Mouse (Mus musculus): ENCODE results near the gene Creg2. TPM values are rescaled to one million over a fixed set of nuclear protein-coding genes. Genes with fewer than 3 reads are reported as not detected.
"Not testable (repeated sequence)": the region's sequence is repeated elsewhere in the genome, so short reads cannot be mapped to it uniquely, and the experiment has no call there.

Creg2 gene
- polyA plus RNA-seq, 1 experiment from 2014 or later: 0.82 TPM

GRCm38 (mm10) chr1:39618524-39618923, 32.8 kb downstream of the Creg2 start:
- Histone ChIP-seq H3K36me3 (ENCODE audit: control insufficient read depth, insufficient read depth, low read length) (no peaks in the 10 kb centered on the region), H3K4me3 (ENCODE audit: low read depth, low read length) (no peak overlapping the region), H3K27me3 (ENCODE audit: control insufficient read depth, insufficient read depth, low read length) (no peaks in the 10 kb centered on the region), H3K27ac (ENCODE audit: low read depth, low read length) (no peak overlapping the region), H3K4me1 (ENCODE audit: control insufficient read depth, insufficient read depth, low read length) (no peaks in the 10 kb centered on the region), H3K9me3 (ENCODE audit: control insufficient read depth, low read length) (no peaks in the 10 kb centered on the region), H3K4me2 (no peak overlapping the region), H3K9ac (ENCODE audit: low read length) (no peak overlapping the region)
- ATAC-seq (ENCODE audit: low FRiP score) (no peak), DNase-seq (ENCODE audit: low spot score, missing footprints) (no peak)
- WGBS: 48% methylated on average over 8 of the region's 8 CpGs

GRCm38 (mm10) chr1:39615526-39615925, 35.7 kb downstream of the Creg2 start:
- DNase-seq (ENCODE audit: low spot score, missing footprints) (no peak), ATAC-seq (ENCODE audit: low FRiP score) (no peak)
- Histone ChIP-seq H3K4me3 (ENCODE audit: low read depth, low read length) (no peak overlapping the region), H3K9ac (ENCODE audit: low read length) (no peak overlapping the region), H3K4me1 (ENCODE audit: control insufficient read depth, insufficient read depth, low read length) (no peaks in the 10 kb centered on the region), H3K27me3 (ENCODE audit: control insufficient read depth, insufficient read depth, low read length) (no peaks in the 10 kb centered on the region), H3K9me3 (ENCODE audit: control insufficient read depth, low read length) (no peaks in the 10 kb centered on the region), H3K27ac (ENCODE audit: low read depth, low read length) (no peak overlapping the region), H3K4me2 (no peak overlapping the region), H3K36me3 (ENCODE audit: control insufficient read depth, insufficient read depth, low read length) (no peaks in the 10 kb centered on the region)
- WGBS: 81% methylated on average over 6 of the region's 6 CpGs

GRCm38 (mm10) chr1:39614462-39615279, 36.6 kb downstream of the Creg2 start:
- H3K4me3 ChIP-seq (ENCODE audit: low read depth, low read length): no peak overlapping the region
- no peaks in the 10 kb centered on the region for H3K4me1 ChIP-seq (ENCODE audit: control insufficient read depth, insufficient read depth, low read length)
- H3K9me3 ChIP-seq (ENCODE audit: control insufficient read depth, low read length): no peaks in the 10 kb centered on the region
- 30% methylated on average over 11 of the region's 11 CpGs for WGBS
- no peak for ATAC-seq (ENCODE audit: low FRiP score)
- peak; percentile 94 for DNase-seq (ENCODE audit: low spot score, missing footprints)
- H3K27ac ChIP-seq (ENCODE audit: low read depth, low read length): no peak overlapping the region
- no peak overlapping the region for H3K9ac ChIP-seq (ENCODE audit: low read length)
- no peaks in the 10 kb centered on the region for H3K36me3 ChIP-seq (ENCODE audit: control insufficient read depth, insufficient read depth, low read length)
- no peaks in the 10 kb centered on the region for H3K27me3 ChIP-seq (ENCODE audit: control insufficient read depth, insufficient read depth, low read length)
- no peak overlapping the region for H3K4me2 ChIP-seq

- DNase-seq (ENCODE audit: low spot score, missing footprints) (no peak), ATAC-seq (ENCODE audit: low FRiP score) (no peak)
- Histone ChIP-seq H3K4me1 (ENCODE audit: control insufficient read depth, insufficient read depth, low read length) (no peaks in the 10 kb centered on the region), H3K4me2 (no peak overlapping the region), H3K9ac (ENCODE audit: low read length) (no peak overlapping the region), H3K27me3 (ENCODE audit: control insufficient read depth, insufficient read depth, low read length) (no peaks in the 10 kb centered on the region), H3K9me3 (ENCODE audit: control insufficient read depth, low read length) (no peaks in the 10 kb centered on the region), H3K36me3 (ENCODE audit: control insufficient read depth, insufficient read depth, low read length) (no peaks in the 10 kb centered on the region), H3K4me3 (ENCODE audit: low read depth, low read length) (no peak overlapping the region), H3K27ac (ENCODE audit: low read depth, low read length) (no peak overlapping the region)
- 83% methylated on average over 3 of the region's 3 CpGs for WGBS
Observed at GRCm38 (mm10) chr1:39613061-39613460, 38.2 kb downstream of the Creg2 start.

- DNase-seq (ENCODE audit: low spot score, missing footprints) (no peak), ATAC-seq (ENCODE audit: low FRiP score) (no peak)
- Histone ChIP-seq H3K27me3 (ENCODE audit: control insufficient read depth, insufficient read depth, low read length) (no peaks in the 10 kb centered on the region), H3K27ac (ENCODE audit: low read depth, low read length) (no peak overlapping the region), H3K36me3 (ENCODE audit: control insufficient read depth, insufficient read depth, low read length) (no peaks in the 10 kb centered on the region), H3K9ac (ENCODE audit: low read length) (no peak overlapping the region), H3K4me3 (ENCODE audit: low read depth, low read length) (no peak overlapping the region), H3K4me2 (no peak overlapping the region), H3K4me1 (ENCODE audit: control insufficient read depth, insufficient read depth, low read length) (no peaks in the 10 kb centered on the region), H3K9me3 (ENCODE audit: control insufficient read depth, low read length) (no peaks in the 10 kb centered on the region)
- 77% methylated on average over 5 of the region's 5 CpGs for WGBS
Observed at GRCm38 (mm10) chr1:39612491-39612890, 38.8 kb downstream of the Creg2 start.

- no peak for ATAC-seq (ENCODE audit: low FRiP score)
- Histone ChIP-seq H3K9me3 (ENCODE audit: control insufficient read depth, low read length) (no peaks in the 10 kb centered on the region), H3K9ac (ENCODE audit: low read length) (no peak overlapping the region), H3K4me3 (ENCODE audit: low read depth, low read length) (no peak overlapping the region), H3K4me2 (no peak overlapping the region), H3K27me3 (ENCODE audit: control insufficient read depth, insufficient read depth, low read length) (no peaks in the 10 kb centered on the region), H3K27ac (ENCODE audit: low read depth, low read length) (no peak overlapping the region), H3K36me3 (ENCODE audit: control insufficient read depth, insufficient read depth, low read length) (no peaks in the 10 kb centered on the region), H3K4me1 (ENCODE audit: control insufficient read depth, insufficient read depth, low read length) (no peaks in the 10 kb centered on the region)
- 87% methylated on average over 8 of the region's 8 CpGs for whole genome bisulfite sequencing
- no peak for DNase-seq (ENCODE audit: low spot score, missing footprints)
Observed at GRCm38 (mm10) chr1:39608534-39608933, 42.7 kb downstream of the Creg2 start.

- no peaks in the 10 kb centered on the region for H3K9me3 ChIP-seq (ENCODE audit: control insufficient read depth, low read length)
- H3K27me3 ChIP-seq (ENCODE audit: control insufficient read depth, insufficient read depth, low read length): no peaks in the 10 kb centered on the region
- no peak overlapping the region for H3K4me2 ChIP-seq
- no peak overlapping the region for H3K9ac ChIP-seq (ENCODE audit: low read length)
- H3K36me3 ChIP-seq (ENCODE audit: control insufficient read depth, insufficient read depth, low read length): no peaks in the 10 kb centered on the region
- no peak overlapping the region for H3K27ac ChIP-seq (ENCODE audit: low read depth, low read length)
- H3K4me1 ChIP-seq (ENCODE audit: control insufficient read depth, insufficient read depth, low read length): no peaks in the 10 kb centered on the region
- H3K4me3 ChIP-seq (ENCODE audit: low read depth, low read length): no peak overlapping the region
- no peak for ATAC-seq (ENCODE audit: low FRiP score)
- DNase-seq (ENCODE audit: low spot score, missing footprints): no peak
- WGBS: 93% methylated on average over 3 of the region's 3 CpGs
Observed at GRCm38 (mm10) chr1:39602477-39602876, 48.8 kb downstream of the Creg2 start.

GRCm38 (mm10) chr1:39598726-39599125, 52.5 kb downstream of the Creg2 start:
- H3K9ac ChIP-seq (ENCODE audit: low read length): no peak overlapping the region
- no peaks in the 10 kb centered on the region for H3K36me3 ChIP-seq (ENCODE audit: control insufficient read depth, insufficient read depth, low read length)
- no peak overlapping the region for H3K4me2 ChIP-seq
- ATAC-seq (ENCODE audit: low FRiP score) (no peak), DNase-seq (ENCODE audit: low spot score, missing footprints) (no peak)
- no peak overlapping the region for H3K27ac ChIP-seq (ENCODE audit: low read depth, low read length)
- H3K27me3 ChIP-seq (ENCODE audit: control insufficient read depth, insufficient read depth, low read length): no peaks in the 10 kb centered on the region
- WGBS: 76% methylated on average over 11 of the region's 11 CpGs
- no peaks in the 10 kb centered on the region for H3K4me1 ChIP-seq (ENCODE audit: control insufficient read depth, insufficient read depth, low read length)
- no peaks in the 10 kb centered on the region for H3K9me3 ChIP-seq (ENCODE audit: control insufficient read depth, low read length)
- no peak overlapping the region for H3K4me3 ChIP-seq (ENCODE audit: low read depth, low read length)

- H3K27ac ChIP-seq (ENCODE audit: low read depth, low read length); H3K4me3 ChIP-seq (ENCODE audit: low read depth, low read length); ATAC-seq (ENCODE audit: low FRiP score); H3K36me3 ChIP-seq (ENCODE audit: control insufficient read depth, insufficient read depth, low read length); H3K27me3 ChIP-seq (ENCODE audit: control insufficient read depth, insufficient read depth, low read length); H3K9me3 ChIP-seq (ENCODE audit: control insufficient read depth, low read length); H3K9ac ChIP-seq (ENCODE audit: low read length); H3K4me1 ChIP-seq (ENCODE audit: control insufficient read depth, insufficient read depth, low read length); DNase-seq (ENCODE audit: low spot score, missing footprints); H3K4me2 ChIP-seq: not testable (repeated sequence)
- WGBS: 96% methylated on average over 9 of the region's 9 CpGs
Observed at GRCm38 (mm10) chr1:39597135-39597534, 54.1 kb downstream of the Creg2 start.
